Mouse (Mus musculus): ENCODE results near the gene Tlr9. TPM values are rescaled to one million over a fixed set of nuclear protein-coding genes. Genes with fewer than 3 reads are reported as not detected.

Gene Tlr9
- polyA plus RNA-seq, 1 experiment from 2014 or later: 0.07 TPM

GRCm38 (mm10) chr9:106268421-106268820, 46.0 kb downstream of the Tlr9 start:
- ATAC-seq (replicated peaks; ENCODE audit: low FRiP score, low read depth) (no peak), DNase-seq (ENCODE audit: low spot score) (no peak)
- H3K27me3 ChIP-seq (ENCODE audit: insufficient read depth, low read length): no peaks in the 10 kb centered on the region
- H3K9me3 ChIP-seq (replicated peaks; ENCODE audit: low read length): no peaks in the 10 kb centered on the region
- H3K4me2 ChIP-seq (ENCODE audit: low read length): no peak overlapping the region
- no peak overlapping the region for H3K9ac ChIP-seq (ENCODE audit: low read depth, low read length)
- no peaks in the 10 kb centered on the region for H3K36me3 ChIP-seq (ENCODE audit: insufficient read depth, low read length)
- TF ChIP-seq CTCF (IDR thresholded peaks at IDR 0.05; ENCODE audit: low read depth): no peak
- H3K27ac ChIP-seq: no peak overlapping the region
- H3K4me1 ChIP-seq (replicated peaks; ENCODE audit: insufficient read depth, low read length): no peaks in the 10 kb centered on the region
- H3K4me3 ChIP-seq (replicated peaks; ENCODE audit: low read depth, low read length): no peak overlapping the region
- 55% methylated on average over 4 of the region's 4 CpGs for WGBS

- H3K27me3 ChIP-seq (ENCODE audit: insufficient read depth, low read length): no peaks in the 10 kb centered on the region
- H3K4me3 ChIP-seq (replicated peaks; ENCODE audit: low read depth, low read length): no peak overlapping the region
- H3K4me2 ChIP-seq (ENCODE audit: low read length): no peak overlapping the region
- no peaks in the 10 kb centered on the region for H3K9me3 ChIP-seq (replicated peaks; ENCODE audit: low read length)
- no peak overlapping the region for H3K27ac ChIP-seq
- DNase-seq (ENCODE audit: low spot score) (no peak), ATAC-seq (replicated peaks; ENCODE audit: low FRiP score, low read depth) (no peak)
- WGBS: 62% methylated on average over 9 of the region's 9 CpGs
- TF ChIP-seq CTCF (IDR thresholded peaks at IDR 0.05; ENCODE audit: low read depth): no peak
- H3K9ac ChIP-seq (ENCODE audit: low read depth, low read length): no peak overlapping the region
- no peaks in the 10 kb centered on the region for H3K36me3 ChIP-seq (ENCODE audit: insufficient read depth, low read length)
- no peaks in the 10 kb centered on the region for H3K4me1 ChIP-seq (replicated peaks; ENCODE audit: insufficient read depth, low read length)
Measured at GRCm38 (mm10) chr9:106269076-106269788, 46.8 kb downstream of the Tlr9 start.

- Histone ChIP-seq H3K9ac (ENCODE audit: low read depth, low read length) (no peak overlapping the region), H3K27me3 (ENCODE audit: insufficient read depth, low read length) (no peaks in the 10 kb centered on the region), H3K9me3 (replicated peaks; ENCODE audit: low read length) (no peaks in the 10 kb centered on the region), H3K4me2 (ENCODE audit: low read length) (no peak overlapping the region), H3K36me3 (ENCODE audit: insufficient read depth, low read length) (no peaks in the 10 kb centered on the region), H3K27ac (no peak overlapping the region), H3K4me3 (replicated peaks; ENCODE audit: low read depth, low read length) (no peak overlapping the region), H3K4me1 (replicated peaks; ENCODE audit: insufficient read depth, low read length) (no peaks in the 10 kb centered on the region)
- ATAC-seq (replicated peaks; ENCODE audit: low FRiP score, low read depth) (no peak), DNase-seq (ENCODE audit: low spot score) (no peak)
- WGBS: 55% methylated on average over 2 of the region's 2 CpGs
- no peak for TF ChIP-seq CTCF (IDR thresholded peaks at IDR 0.05; ENCODE audit: low read depth)
Measured at GRCm38 (mm10) chr9:106269879-106270278, 47.5 kb downstream of the Tlr9 start.

DNA sequence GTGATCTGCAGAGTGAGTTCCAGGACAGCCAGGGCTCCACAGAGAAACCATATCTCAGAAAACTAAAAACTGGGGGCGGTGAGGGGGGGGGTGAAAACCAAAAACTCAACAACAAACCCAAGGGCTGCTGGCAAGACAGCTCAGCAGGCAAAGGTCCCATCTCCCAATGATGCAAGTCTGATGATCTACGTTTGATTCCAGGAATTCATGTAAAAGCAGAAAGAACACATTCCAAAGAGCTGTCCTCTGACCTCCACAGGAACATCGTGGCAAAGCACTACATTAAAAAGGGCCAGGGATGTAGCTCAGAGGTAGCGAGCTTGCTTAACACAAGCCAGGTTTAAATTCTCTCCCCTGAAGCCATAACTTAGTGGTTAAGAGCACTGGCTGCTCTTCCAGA, 48.3 kb downstream of the Tlr9 start:
- Histone ChIP-seq H3K4me2 (ENCODE audit: low read length) (no peak overlapping the region), H3K9ac (ENCODE audit: low read depth, low read length) (no peak overlapping the region), H3K36me3 (ENCODE audit: insufficient read depth, low read length) (no peaks in the 10 kb centered on the region), H3K9me3 (replicated peaks; ENCODE audit: low read length) (no peaks in the 10 kb centered on the region), H3K27me3 (ENCODE audit: insufficient read depth, low read length) (no peaks in the 10 kb centered on the region), H3K4me1 (replicated peaks; ENCODE audit: insufficient read depth, low read length) (no peaks in the 10 kb centered on the region), H3K27ac (0 out of 2 replicates have a peak overlapping the region, but pooled peaks have one; percentile 13), H3K4me3 (replicated peaks; ENCODE audit: low read depth, low read length) (no peak overlapping the region)
- WGBS: 62% methylated on average over 4 of the region's 4 CpGs
- ATAC-seq (replicated peaks; ENCODE audit: low FRiP score, low read depth) (no peak), DNase-seq (ENCODE audit: low spot score) (no peak)
- TF ChIP-seq CTCF (IDR thresholded peaks at IDR 0.05; ENCODE audit: low read depth): no peak

- ATAC-seq (replicated peaks; ENCODE audit: low FRiP score, low read depth) (no peak), DNase-seq (ENCODE audit: low spot score) (no peak)
- Histone ChIP-seq H3K36me3 (ENCODE audit: insufficient read depth, low read length) (no peaks in the 10 kb centered on the region), H3K27ac (no peak overlapping the region), H3K4me2 (ENCODE audit: low read length) (no peak overlapping the region), H3K27me3 (ENCODE audit: insufficient read depth, low read length) (no peaks in the 10 kb centered on the region), H3K9me3 (replicated peaks; ENCODE audit: low read length) (no peaks in the 10 kb centered on the region), H3K9ac (ENCODE audit: low read depth, low read length) (no peak overlapping the region), H3K4me1 (replicated peaks; ENCODE audit: insufficient read depth, low read length) (no peaks in the 10 kb centered on the region), H3K4me3 (replicated peaks; ENCODE audit: low read depth, low read length) (no peak overlapping the region)
- TF ChIP-seq CTCF (IDR thresholded peaks at IDR 0.05; ENCODE audit: low read depth): no peak
- 92% methylated on average over 1 of the region's 1 CpGs for WGBS
Measured at GRCm38 (mm10) chr9:106272288-106272687, 49.9 kb downstream of the Tlr9 start.

- H3K9me3 ChIP-seq (replicated peaks; ENCODE audit: low read length): no peaks in the 10 kb centered on the region
- TF ChIP-seq CTCF (IDR thresholded peaks at IDR 0.05; ENCODE audit: low read depth): no peak
- no peak overlapping the region for H3K9ac ChIP-seq (ENCODE audit: low read depth, low read length)
- H3K27me3 ChIP-seq (ENCODE audit: insufficient read depth, low read length): no peaks in the 10 kb centered on the region
- no peak overlapping the region for H3K4me3 ChIP-seq (replicated peaks; ENCODE audit: low read depth, low read length)
- H3K27ac ChIP-seq: no peak overlapping the region
- DNase-seq (ENCODE audit: low spot score) (no peak), ATAC-seq (replicated peaks; ENCODE audit: low FRiP score, low read depth) (no peak)
- WGBS: 75% methylated on average over 12 of the region's 12 CpGs
- no peaks in the 10 kb centered on the region for H3K4me1 ChIP-seq (replicated peaks; ENCODE audit: insufficient read depth, low read length)
- no peak overlapping the region for H3K4me2 ChIP-seq (ENCODE audit: low read length)
- H3K36me3 ChIP-seq (ENCODE audit: insufficient read depth, low read length): no peaks in the 10 kb centered on the region
Measured at GRCm38 (mm10) chr9:106273276-106273675, 50.9 kb downstream of the Tlr9 start.

DNA sequence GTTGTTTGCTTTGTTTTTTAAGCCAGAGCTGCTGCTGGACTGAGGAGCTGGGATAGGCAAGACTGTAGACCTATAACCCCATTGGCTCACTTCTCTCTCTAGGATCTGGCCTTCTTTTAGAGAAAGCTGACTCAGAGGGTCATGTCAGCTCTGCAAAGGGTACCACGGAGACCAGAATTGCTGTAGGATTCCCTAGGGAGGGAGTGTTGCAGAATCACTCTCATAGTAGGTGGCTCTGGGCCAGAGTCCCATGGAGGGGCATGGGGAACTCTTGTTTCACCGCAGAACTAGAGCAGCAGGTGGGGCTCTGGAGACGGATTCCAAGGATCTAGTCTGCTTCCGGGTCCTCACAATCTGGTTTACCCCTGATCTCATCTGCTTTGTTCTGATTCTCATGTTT, 51.4 kb downstream of the Tlr9 start:
- H3K4me3 ChIP-seq (replicated peaks; ENCODE audit: low read depth, low read length): no peak overlapping the region
- DNase-seq (ENCODE audit: low spot score): no peak
- no peak overlapping the region for H3K27ac ChIP-seq
- no peaks in the 10 kb centered on the region for H3K4me1 ChIP-seq (replicated peaks; ENCODE audit: insufficient read depth, low read length)
- H3K4me2 ChIP-seq (ENCODE audit: low read length): no peak overlapping the region
- TF ChIP-seq CTCF (IDR thresholded peaks at IDR 0.05; ENCODE audit: low read depth): no peak
- H3K9ac ChIP-seq (ENCODE audit: low read depth, low read length): no peak overlapping the region
- 61% methylated on average over 4 of the region's 4 CpGs for WGBS
- ATAC-seq (replicated peaks; ENCODE audit: low FRiP score, low read depth): no peak
- H3K27me3 ChIP-seq (ENCODE audit: insufficient read depth, low read length): no peaks in the 10 kb centered on the region
- no peaks in the 10 kb centered on the region for H3K36me3 ChIP-seq (ENCODE audit: insufficient read depth, low read length)
- H3K9me3 ChIP-seq (replicated peaks; ENCODE audit: low read length): no peaks in the 10 kb centered on the region

Measured in kidney, postnatal 0 days (tissue).